Mouse (Mus musculus): Measurements from ENCODE around the gene Tpra1.

DNA sequence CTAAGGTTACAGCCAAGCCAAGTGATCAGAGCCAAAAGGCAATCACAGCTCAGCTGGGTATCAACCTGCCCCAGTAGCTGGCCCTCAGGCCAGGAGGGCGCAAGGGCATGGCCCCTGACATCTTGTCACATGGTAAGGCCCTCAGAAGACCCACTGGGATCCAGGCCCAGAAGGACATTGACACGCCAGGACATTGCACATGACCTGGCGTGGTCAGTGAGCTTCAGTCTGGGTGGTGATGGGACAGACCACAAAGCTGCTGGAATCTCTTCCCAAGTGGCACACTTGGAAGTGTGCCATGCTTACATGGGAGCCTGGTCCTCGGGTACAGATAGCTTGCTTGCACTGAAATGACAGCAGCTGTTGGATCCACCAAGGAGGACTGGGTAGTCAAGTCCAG is 11.0 kb downstream of the Tpra1 start:
- TF ChIP-seq CTCF (IDR thresholded peaks at IDR 0.05; ENCODE audit: extremely low read depth, insufficient read length, insufficient replicate concordance, low read depth, low read length) (no peak), POLR2A (IDR thresholded peaks at IDR 0.05; ENCODE audit: low read depth, low read length) (no peak)
